Mouse (Mus musculus): ENCODE measurements around the gene Zfp352.
"Not testable (repeated sequence)": the region's sequence is repeated elsewhere in the genome, so short reads cannot be mapped to it uniquely, and the experiment has no call there.

Zfp352 gene

GRCm38 (mm10) chr4:90218520-90218919 lies at the start of gene Zfp352:
TSS of gene Zfp352 (plus strand) at chr4:90218820.
- no peak for DNase-seq (ENCODE audit: low spot score in 2 of 2)

GRCm38 (mm10) chr4:90170890-90171483 lies 47.6 kb upstream of the Zfp352 start:
- DNase-seq (ENCODE audit: low spot score in 2 of 2) = no peak

DNA sequence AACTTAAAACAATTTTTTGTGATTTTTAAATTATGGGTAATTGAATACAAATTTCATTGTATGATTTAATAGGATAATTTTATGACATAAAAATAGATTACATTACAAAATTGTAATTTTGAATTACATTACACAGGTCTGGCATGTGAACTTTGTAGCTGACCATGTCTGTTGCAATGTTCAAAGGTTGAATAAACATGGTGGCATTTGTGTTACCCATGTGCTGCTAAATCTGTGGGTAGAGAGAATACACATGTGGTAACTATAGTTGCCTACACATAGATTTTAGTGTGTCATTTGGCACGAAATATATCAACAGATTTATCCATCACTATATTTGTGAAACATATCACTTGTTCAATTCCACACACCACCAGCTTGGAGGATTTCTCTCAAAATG lies 44.6 kb upstream of the Zfp352 start:
- DNase-seq (ENCODE audit: low spot score in 2 of 2) = no peak

- DNase-seq (ENCODE audit: low spot score in 2 of 2) = no peak
Measured at GRCm38 (mm10) chr4:90203421-90203820, 15.2 kb upstream of the Zfp352 start.

DNA sequence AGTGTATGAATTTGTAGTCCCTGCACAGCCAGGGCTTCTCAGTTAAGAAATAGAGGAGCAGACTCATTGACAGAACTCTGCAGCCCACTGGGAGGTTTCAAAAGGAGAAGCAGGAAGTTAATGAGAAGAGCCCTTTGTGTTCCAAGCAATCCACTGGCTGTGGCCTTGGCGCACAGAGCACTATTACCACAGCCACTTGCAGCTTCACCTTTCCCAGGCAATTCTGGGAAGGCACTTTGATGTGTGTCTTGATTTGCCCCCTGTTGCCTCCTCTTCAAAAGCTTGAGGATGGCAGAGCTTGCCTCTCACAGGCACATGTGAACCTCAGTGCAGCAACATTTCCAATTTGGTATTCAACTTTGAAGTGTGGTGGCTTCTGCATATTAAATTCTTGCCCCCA lies 7.1 kb upstream of the Zfp352 start:
- DNase-seq (ENCODE audit: low spot score in 2 of 2) = no peak

DNA sequence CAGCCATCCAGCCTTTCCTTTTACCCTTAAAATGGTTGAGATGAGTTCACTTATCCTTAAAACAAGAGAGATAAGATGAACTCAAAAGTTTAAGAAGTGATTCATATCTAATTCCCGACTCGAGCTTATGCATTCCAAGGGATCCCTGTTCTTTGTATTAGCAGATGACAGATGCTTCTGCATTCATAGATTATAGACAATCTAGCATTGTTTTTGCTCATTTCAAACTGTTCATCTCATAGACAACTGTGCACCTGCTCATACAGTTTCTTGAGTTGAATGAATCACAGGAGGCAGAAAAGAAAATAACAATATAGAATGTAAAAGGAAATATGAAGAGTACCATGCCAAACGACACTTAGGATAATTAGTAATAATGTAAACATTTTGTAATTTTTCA lies 6.5 kb upstream of the Zfp352 start:
- DNase-seq (ENCODE audit: low spot score in 2 of 2) = no peak

DNA sequence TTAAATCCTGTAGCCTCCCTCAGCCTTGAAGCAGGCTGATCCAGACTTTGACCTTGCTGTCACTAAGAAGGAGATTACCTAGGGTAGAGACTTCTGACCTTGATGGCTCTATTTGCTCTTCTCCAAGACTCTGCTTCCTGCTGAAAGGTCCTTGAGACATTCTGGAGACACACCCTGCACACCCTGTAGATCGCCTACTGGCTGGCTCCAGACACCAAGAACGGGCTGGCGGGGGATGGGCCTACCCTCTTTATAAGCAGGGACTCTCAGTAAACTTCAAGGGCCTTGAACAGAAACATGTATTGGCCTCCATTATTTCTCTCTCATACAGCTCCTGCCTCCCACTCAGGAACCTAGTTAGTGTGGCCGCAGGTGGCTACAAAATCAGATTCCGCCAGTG lies 17.0 kb downstream of the Zfp352 start:
- not testable (repeated sequence) for DNase-seq (ENCODE audit: low spot score in 2 of 2)

DNA sequence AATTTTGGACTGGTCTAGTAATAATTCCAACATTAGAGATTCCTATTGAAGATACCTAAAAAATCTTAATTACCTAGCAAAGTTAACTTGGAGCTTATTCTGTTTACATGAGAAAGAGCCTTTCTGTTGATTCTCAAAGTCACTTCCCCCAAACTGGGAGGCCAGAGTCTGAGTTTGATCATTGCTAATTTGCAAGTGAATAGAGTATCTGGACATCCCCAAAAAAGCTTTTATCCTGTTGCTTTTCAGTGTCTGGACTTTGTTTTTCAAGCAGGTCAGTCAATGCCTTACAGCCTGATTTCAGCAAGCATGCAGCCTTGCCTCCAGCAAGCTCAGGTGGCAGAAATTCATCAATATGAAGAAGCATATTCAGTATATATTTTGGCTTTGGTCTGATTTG lies 51.2 kb downstream of the Zfp352 start:
- no peak for DNase-seq (ENCODE audit: low spot score in 2 of 2)

Data from urinary bladder, postnatal 4 days (tissue).